Mouse (Mus musculus): ENCODE data around the gene Tank.
A peak's percentile ranks its signal among the peaks of the same experiment; 100 is the strongest.

The Tank gene

DNA sequence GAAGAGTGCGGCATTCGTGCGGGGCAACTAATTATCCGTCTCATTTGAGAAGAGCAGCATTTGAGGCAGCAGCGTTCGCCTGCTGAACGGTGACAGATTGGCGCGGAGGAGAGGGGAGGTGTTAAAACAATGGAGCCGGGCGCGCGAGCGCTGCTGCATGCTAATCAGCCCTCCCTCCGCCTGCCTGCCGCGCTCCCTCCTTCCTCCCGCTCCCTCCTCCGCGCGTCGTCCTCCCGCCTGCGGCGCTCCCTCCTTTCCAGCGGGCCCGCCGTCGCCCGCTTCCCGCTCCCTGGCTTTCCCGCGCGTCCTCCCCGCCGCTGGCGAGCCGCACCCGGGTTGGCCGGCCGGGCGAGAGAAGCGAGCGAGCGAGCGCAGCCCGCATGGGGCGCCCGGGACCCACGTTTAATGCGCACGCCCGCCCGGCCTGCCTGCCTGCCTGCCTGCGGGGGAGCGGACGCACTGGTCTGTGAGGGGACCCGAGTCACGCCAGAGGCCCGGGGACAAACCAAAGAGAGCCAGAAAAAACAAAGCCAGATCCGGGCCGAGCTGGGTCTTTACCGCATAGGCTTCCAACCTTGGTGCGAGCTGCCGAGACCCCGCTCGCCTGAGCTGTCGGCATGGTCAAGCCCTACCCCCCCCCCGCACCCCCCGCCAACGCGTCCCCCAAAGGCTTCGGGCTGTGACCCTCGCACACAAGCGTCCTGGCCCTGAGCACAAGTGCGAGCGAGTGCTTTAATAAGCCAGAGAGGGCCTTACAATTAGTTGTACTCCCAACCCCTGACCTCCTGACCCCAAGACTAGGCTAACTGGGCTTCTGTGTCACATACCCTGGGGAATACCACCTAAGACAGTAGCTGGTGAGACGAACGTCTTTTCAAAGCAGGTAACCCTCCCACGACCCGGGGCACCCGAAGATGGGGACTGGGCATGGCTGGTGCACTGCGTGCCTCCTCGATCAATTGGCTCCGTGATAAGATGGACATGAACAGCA, 78.3 kb downstream of the Tank start:
- peak; percentile 85 for DNase-seq

DNA sequence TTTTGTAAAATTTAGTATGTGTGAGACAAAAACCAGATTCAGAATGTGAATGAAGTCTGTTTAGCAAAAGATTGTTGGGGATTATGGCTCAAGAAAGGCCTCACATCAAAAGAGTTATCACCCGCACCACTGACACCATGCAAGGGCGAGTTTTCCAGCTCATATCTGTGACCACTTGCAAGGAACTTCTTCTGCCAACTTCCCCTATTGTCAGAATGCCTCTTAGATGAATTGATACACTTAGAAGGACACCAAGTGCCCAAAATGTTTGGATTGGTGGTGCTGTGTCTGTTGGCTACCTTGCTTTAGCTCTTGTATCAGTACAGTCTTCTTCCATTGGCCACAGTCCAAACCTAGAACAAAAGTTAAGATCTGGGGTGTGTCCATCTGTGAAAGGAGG, 80.9 kb downstream of the Tank start:
- DNase-seq: no peak

- no peak for DNase-seq
Measured at GRCm38 (mm10) chr2:61662833-61663232, 84.4 kb downstream of the Tank start.

DNA sequence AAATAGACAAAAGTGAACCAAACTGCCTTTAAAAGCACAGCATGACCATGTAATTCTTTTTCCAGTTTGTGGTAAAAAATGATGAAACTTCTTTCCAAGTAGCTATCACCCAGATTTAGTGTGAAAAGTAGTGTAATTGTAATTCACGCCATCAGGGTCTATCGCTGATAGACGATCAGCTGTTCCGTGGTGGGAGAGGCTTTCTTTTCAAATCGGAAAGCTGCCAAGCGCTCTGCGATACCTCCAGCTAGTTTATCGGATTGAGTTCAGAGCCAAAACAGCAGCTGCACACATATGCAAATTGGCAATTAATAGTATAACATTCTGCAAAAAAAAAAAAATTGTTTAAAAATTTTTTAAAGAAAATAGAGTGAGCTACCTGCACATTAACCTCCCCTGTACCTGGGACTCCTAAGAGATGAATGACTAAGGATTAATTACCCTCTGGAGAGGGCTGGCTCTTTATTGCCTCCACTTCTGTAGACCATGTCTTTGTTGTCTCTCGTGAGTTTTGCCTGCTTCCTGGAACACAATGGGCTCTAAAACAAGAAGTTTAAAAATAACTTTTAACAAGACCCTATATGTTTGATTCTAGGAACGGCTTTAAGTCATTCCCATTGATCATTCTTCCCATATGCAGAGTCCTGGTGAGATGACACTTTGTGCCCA, 85.3 kb downstream of the Tank start:
- no peak for DNase-seq

GRCm38 (mm10) chr2:61667420-61667819, 89.0 kb downstream of the Tank start:
- no peak for DNase-seq

DNA sequence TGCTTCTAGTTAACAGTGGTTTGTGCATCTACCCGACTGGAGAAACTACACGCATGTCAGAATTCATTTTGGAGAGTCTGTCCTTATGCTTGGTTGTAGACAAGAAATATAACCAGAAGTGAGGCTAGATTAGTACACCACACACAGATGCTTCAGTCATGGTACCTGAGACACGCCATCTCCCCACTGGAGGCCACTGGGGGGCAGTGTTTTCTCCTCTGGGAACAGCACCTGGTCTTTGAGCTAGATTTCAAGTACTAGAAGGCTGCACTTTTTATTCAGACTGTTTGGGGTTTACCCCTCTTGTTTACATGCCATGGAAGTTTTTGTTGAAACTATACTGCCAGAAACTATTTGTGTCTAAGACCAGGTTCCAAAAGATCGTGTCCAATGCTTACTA, 89.9 kb downstream of the Tank start:
- peak; percentile 68 to 78 for DNase-seq

GRCm38 (mm10) chr2:61674555-61674954, 96.2 kb downstream of the Tank start:
- DNase-seq: no peak

DNA sequence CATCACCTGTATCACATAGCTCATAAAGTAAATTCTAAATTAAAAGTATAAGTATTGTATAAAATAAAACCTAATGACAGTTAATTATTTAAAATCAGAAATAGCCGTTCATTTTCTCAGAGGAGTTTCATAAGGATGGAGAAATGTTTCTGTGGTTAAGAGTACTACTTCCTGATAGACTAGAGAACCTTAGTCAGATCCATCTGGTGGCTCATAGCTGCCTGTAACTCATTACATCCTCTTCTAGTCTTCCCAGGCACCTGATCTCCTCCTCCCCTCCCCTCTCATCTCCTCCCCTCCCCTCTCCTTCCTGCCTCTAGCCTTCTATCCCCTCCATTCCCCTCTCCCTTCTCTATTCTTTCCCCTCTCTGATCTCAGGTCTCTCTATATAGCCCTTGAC, 103.2 kb downstream of the Tank start:
- DNase-seq: no peak

DNA sequence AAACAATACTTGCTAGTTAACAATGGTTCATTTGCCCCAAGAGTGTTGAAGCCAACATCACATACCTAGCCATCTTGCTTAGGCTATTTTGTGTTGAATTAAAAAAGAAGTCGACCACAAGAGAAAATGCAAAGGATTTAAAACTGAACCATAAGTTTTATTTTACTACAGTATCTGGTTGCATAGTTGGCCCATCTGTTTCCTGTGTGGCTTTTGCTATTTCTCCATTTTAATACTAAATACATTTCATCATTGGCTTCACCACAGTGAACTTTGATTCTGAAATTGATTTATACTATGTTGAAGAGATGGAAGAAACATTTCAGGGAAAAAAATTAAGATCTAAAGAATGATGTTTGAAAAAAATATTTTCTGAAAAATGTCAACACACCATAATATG, 108.1 kb downstream of the Tank start:
- DNase-seq: no peak

DNA sequence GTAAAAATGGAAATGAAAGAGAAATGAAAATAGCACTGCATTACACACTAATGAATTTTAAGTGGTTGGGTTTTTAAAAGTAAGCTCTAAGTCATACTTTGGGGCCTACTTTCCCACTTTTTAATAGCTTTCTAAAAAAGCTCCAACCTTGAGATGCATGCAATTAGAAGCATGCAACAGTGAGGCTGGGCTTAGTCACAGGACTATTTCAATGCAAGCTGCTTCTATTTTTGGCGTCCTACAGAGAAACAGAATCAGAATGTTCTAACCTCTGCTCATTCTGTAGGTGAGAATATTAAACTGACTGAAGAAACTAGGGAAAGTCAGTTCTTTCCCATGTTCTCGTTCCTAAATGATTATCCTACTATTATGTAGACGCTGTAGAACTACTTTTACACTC, 110.7 kb downstream of the Tank start:
- no peak for DNase-seq

Data from cerebellum, adult 18-20 months (tissue).